Mouse (Mus musculus): ENCODE data around the gene Nr2f2. TPM values are rescaled to one million over a fixed set of nuclear protein-coding genes. Genes with fewer than 3 reads are reported as not detected.

Gene Nr2f2
- 11.7 TPM for polyA plus RNA-seq (2014; fragmentation: Illumina TruSeq; extraction: RNeasy Lipid Tissue Mini Kit (QIAGEN cat#74804); ENCODE audit: low read depth, low replicate concordance)

GRCm38 (mm10) chr7:70365941-70366807 is at the start of gene Nr2f2:
Gene Nr2f2 (minus strand): TSS chr7:70366735.

All from testis, adult 10 weeks (tissue).